Mouse (Mus musculus) yolk sac, embryonic 10.5 days (tissue): ENCODE data around the gene Esp18.

Experiments
- DNase-seq: peaks from one replicate; pipeline ENCODE4 v3.0.0-alpha.2; 2017; ENCODE audit warnings: low spot score

The Esp18 gene

GRCm38 (mm10) chr17:39406059-39406458 lies at the start of gene Esp18:
Gene Esp18, plus strand, starts transcription at chr17:39406359.
- DNase-seq, result no peak

GRCm38 (mm10) chr17:39363316-39363715 lies 42.8 kb upstream of the Esp18 start:
- DNase-seq, result no peak
